ENCODE assay signal across 8 mouse cellular contexts in the genomic region with DNA sequence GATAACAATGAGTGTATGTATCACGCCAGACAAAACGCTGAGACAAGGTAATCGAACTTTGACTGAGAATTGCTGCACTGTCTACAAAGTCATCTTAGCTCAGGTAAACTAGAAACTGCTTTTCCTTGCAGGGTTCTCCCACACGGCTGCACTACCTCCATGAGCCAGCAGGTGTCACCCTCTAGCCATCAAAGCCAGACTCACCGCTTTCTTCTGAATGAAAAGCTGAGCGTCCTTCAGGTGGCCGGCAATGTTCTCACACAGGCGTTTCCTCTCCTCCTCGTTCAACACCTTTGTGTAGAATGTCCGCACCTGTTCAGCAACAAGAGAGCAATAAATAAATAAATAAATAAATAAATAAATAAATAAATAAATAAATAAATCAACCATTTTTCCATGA. TPM values are rescaled to one million over a fixed set of nuclear protein-coding genes. Genes with fewer than 3 reads are reported as not detected.
DNase-seq lines count a peak whose midpoint lies in the region; ATAC-seq and TF ChIP-seq lines count a peak whose summit lies in the region.

No protein-coding gene starts in this region.

- TF ChIP-seq POLR2A in cortical plate, adult 2 months (IDR thresholded peaks at IDR 0.05; ENCODE audit: extremely low read depth, insufficient read depth, low read length), result no peak
- TF ChIP-seq POLR2A in kidney, adult 2 months (IDR thresholded peaks at IDR 0.05; ENCODE audit: low read depth, low read length), result no peak

- H3K4me3 ChIP-seq in heart, embryonic 11.5 days (ENCODE audit: low read depth, low read length), result no peak overlapping the region
- no peak overlapping the region for H3K4me3 ChIP-seq in cortical plate, adult 2 months (ENCODE audit: insufficient read depth, low read length)
- H3K4me3 ChIP-seq in kidney, adult 2 months (ENCODE audit: insufficient read depth, low read depth, low read length), result no peak overlapping the region
- H3K4me3 ChIP-seq in limb, embryonic 10.5 days, result no peak overlapping the region

- H3K4me2 ChIP-seq in heart, embryonic 11.5 days, result no peak overlapping the region

- H3K9me3 ChIP-seq in heart, embryonic 11.5 days (replicated peaks; ENCODE audit: control insufficient read depth, low read length), result no peaks in the 10 kb centered on the region
- no peaks in the 10 kb centered on the region for H3K9me3 ChIP-seq in limb, embryonic 10.5 days (replicated peaks)

- WGBS in heart, embryonic 11.5 days (ENCODE audit: insufficient replicate concordance), result 22% methylated on average over 10 of the region's 10 CpGs
- WGBS in kidney, adult 2 months, result 18% methylated on average over 10 of the region's 10 CpGs
- WGBS in limb, embryonic 10.5 days, result 24% methylated on average over 10 of the region's 10 CpGs

- H3K27ac ChIP-seq in heart, embryonic 11.5 days (ENCODE audit: low read depth, low read length), result no peak overlapping the region
- no peak overlapping the region for H3K27ac ChIP-seq in cortical plate, adult 2 months (ENCODE audit: insufficient read depth, low read length)
- no peak overlapping the region for H3K27ac ChIP-seq in kidney, adult 2 months (ENCODE audit: insufficient read depth, low read depth, low read length)
- H3K27ac ChIP-seq in limb, embryonic 10.5 days, result no peak overlapping the region

- H3K4me1 ChIP-seq in heart, embryonic 11.5 days (ENCODE audit: control insufficient read depth, insufficient read depth, low read length), result no peaks in the 10 kb centered on the region
- no peaks in the 10 kb centered on the region for H3K4me1 ChIP-seq in cortical plate, adult 2 months (ENCODE audit: control insufficient read depth, insufficient read depth, low read length)
- no peaks in the 10 kb centered on the region for H3K4me1 ChIP-seq in kidney, adult 2 months (ENCODE audit: control insufficient read depth, insufficient read depth, low read length)
- peaks cover 19% of the 10 kb centered on the region for H3K4me1 ChIP-seq in limb, embryonic 10.5 days

- DNase-seq in heart, adult 18-20 months, result peak; percentile 62 to 95
- peak; percentile 46 for DNase-seq in gastrocnemius, postnatal 25 days
- peak; percentile 84 for DNase-seq in kidney, adult 2 months
- peak; percentile 92 for DNase-seq in limb, embryonic 10.5 days (ENCODE audit: low spot score)
- peak; percentile 33 to 63 for DNase-seq in monocyte, adult 2 months (ENCODE audit: low read depth in 1 of 2, low spot score in 2 of 2)
- peak; percentile 83 to 90 for DNase-seq in spleen, postnatal 10 days (ENCODE audit: low spot score in 2 of 2)

- H3K36me3 ChIP-seq in heart, embryonic 11.5 days (ENCODE audit: control insufficient read depth, insufficient read depth, low read length), result peaks cover 34% of the 10 kb centered on the region
- H3K36me3 ChIP-seq in kidney, adult 2 months (ENCODE audit: control insufficient read depth, insufficient read depth, low read length), result peaks cover 18% of the 10 kb centered on the region
- H3K36me3 ChIP-seq in limb, embryonic 10.5 days, result peaks cover 77% of the 10 kb centered on the region

- H3K9ac ChIP-seq in heart, embryonic 11.5 days (ENCODE audit: low read depth, low read length), result no peak overlapping the region

- no peaks in the 10 kb centered on the region for H3K27me3 ChIP-seq in heart, embryonic 11.5 days (ENCODE audit: control insufficient read depth, insufficient read depth, low read length)
- H3K27me3 ChIP-seq in kidney, adult 2 months (replicated peaks; ENCODE audit: control insufficient read depth, insufficient read depth, low read length), result no peaks in the 10 kb centered on the region
- H3K27me3 ChIP-seq in limb, embryonic 10.5 days (ENCODE audit: low read depth, poor library complexity, severe bottlenecking), result no peaks in the 10 kb centered on the region

- TF ChIP-seq CTCF in cortical plate, adult 2 months (IDR thresholded peaks at IDR 0.05; ENCODE audit: extremely low read depth, insufficient read depth, low read length), result peak; percentile 99
- TF ChIP-seq CTCF in kidney, adult 2 months (conservative IDR thresholded peaks at IDR 0.05; ENCODE audit: insufficient read depth, insufficient read length, low read depth, low read length), result peak; percentile 94

- no peak for ATAC-seq in heart, embryonic 11.5 days (replicated peaks; ENCODE audit: insufficient number of reproducible peaks, low FRiP score, low TSS enrichment)

RNA-seq across cellular contexts. Expression of gene Cat, which starts 28.3 kb away (rescaled TPM):
- 100 to 1,000 TPM; 220 to 288 TPM for total RNA-seq in heart, adult 18-20 months (2021)
- polyA plus RNA-seq in heart, embryonic 11.5 days (2014; fragmentation: Nextera tagmentation; extraction: Ambion mirVana), result 94.5 and 101 TPM in 2 replicates
- 42.1 and 45.5 TPM in 2 replicates for polyA plus RNA-seq in cortical plate, adult 2 months (2012; rRNA removed)
- total RNA-seq in gastrocnemius, postnatal 25 days (2021), result 100 to 1,000 TPM in 1 of 2 experiments, 10 to 100 TPM in 1; 72.8 to 119 TPM
- polyA plus RNA-seq in kidney, adult 2 months (2012; rRNA removed), result 522 and 607 TPM in 2 replicates
- 81.8 and 94.7 TPM in 2 replicates for polyA plus RNA-seq in limb, embryonic 10.5 days (2016; fragmentation: Nextera tagmentation; extraction: Ambion mirVana)

RNA-seq across cellular contexts. Expression of gene Elf5, which starts 45.2 kb away (rescaled TPM):
- not detected for total RNA-seq in heart, adult 18-20 months (2021)
- polyA plus RNA-seq in heart, embryonic 11.5 days (2014; fragmentation: Nextera tagmentation; extraction: Ambion mirVana), result not detected in 2 replicates
- 0.38 and 0.67 TPM in 2 replicates for polyA plus RNA-seq in cortical plate, adult 2 months (2012; rRNA removed)
- not detected for total RNA-seq in gastrocnemius, postnatal 25 days (2021)
- polyA plus RNA-seq in kidney, adult 2 months (2012; rRNA removed), result 7.8 and 10.5 TPM in 2 replicates
- 0.23 TPM in 1 of 2 replicates, not detected in the other for polyA plus RNA-seq in limb, embryonic 10.5 days (2016; fragmentation: Nextera tagmentation; extraction: Ambion mirVana)
